Mouse (Mus musculus) brain, embryonic 18.5 days (tissue): ENCODE results near the gene Mxi1.

Experiments
- DNase-seq: peaks from one replicate; pipeline ENCODE4 v3.0.0-alpha.2; 2012; ENCODE audit warnings: low read depth, low spot score

Mxi1 gene

DNA sequence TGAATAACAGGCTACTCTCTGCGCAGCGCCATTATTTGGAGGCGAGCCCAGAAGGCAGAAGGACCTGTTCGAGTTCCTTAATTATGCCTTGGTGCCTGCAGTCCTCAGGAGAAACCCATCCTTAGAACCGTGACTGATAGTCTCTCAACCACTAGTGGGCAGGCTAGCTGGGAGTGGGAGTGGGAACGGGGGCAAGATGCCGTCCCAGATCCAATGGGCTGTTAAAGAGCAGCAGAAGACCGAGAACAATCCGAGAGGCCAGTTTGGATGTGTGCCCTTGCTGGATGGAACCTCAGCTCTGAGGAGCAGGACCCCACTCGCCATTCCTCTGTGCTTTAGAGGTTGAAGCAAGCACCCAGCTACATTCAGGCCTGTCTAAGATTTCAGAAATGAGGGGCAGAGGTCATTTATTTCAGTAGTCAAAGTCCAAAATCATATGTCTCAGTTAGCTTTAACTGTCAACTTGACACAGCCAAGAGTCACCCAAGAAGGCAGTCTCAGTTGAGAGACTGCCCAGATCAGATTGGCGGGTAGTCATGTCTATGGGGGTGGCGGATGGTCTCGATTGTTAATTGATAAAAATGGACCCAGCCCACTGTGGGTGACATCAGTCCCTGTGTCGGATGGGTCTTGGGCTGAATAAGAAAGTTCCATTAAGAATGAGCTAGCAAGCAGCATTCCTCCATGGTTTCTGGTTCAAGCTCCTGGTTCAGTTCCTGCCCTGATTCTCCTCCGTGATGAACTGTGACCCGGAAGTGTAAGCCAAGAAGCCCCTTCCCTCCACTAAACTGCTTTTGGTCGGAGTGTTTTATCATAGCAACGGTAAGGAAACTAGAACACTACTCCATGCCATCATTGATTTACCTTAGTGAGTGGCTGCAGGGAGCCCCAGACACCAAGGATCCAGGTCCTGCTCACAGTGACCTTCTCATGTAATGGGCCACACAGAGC is 112.3 kb downstream of the Mxi1 start:
- DNase-seq, result no peak

DNA sequence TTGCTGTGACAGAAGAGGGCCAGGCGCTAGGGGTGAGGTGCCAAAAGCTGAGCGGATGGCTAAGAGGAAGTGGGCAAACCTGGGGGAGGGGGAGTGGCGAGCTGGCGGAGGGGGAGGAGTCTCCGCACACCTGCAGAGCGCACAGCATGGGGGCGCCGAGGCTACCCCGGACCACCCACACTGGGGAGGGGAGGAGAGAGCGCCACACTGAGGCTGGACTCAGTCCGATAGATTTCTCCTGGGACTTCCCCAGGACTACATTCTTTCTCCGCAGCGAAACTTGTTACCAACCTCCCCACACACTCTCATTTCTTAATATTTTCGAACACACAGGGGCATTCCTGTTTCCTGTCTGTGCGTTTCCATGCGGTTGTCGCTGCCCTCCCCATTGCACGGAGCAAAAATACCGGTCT is 113.0 kb downstream of the Mxi1 start:
- DNase-seq, result no peak

- no peak for DNase-seq
These were observed 113.6 kb downstream of the Mxi1 start for GRCm38 (mm10) chr19:53423816-53424465.

- DNase-seq, result no peak
These were observed 114.3 kb downstream of the Mxi1 start for GRCm38 (mm10) chr19:53424629-53425028.
